Mouse (Mus musculus): ENCODE data around the gene Padi1. TPM values are rescaled to one million over a fixed set of nuclear protein-coding genes. Genes with fewer than 3 reads are reported as not detected.

Gene Padi1
- polyA plus RNA-seq, 1 experiment from 2014 or later = 0.64 TPM

DNA sequence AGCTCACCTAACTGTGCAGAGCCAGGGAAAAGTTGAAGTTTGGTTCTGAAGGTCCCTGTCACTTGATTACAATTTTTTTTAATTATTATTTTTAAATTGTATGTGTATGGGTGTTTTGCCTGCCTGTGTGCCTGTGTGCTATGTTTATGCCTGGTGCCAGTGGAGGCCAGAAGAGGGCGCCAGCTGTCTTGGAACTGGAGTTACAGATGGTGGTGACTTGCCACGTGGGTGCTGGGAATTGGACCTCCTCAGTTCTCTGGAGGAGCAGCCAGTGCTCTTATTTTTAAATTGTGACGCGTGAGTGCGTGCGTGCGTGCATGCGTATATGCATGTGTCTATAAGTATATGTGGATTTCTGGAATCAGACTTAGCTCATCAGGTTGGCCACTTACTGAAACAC, 28.2 kb downstream of the Padi1 start:
- DNase-seq (ENCODE audit: low spot score) = no peak

- peak; percentile 26 for DNase-seq (ENCODE audit: low spot score)
These were observed 29.3 kb downstream of the Padi1 start for GRCm38 (mm10) chr4:140815996-140816917.

DNA sequence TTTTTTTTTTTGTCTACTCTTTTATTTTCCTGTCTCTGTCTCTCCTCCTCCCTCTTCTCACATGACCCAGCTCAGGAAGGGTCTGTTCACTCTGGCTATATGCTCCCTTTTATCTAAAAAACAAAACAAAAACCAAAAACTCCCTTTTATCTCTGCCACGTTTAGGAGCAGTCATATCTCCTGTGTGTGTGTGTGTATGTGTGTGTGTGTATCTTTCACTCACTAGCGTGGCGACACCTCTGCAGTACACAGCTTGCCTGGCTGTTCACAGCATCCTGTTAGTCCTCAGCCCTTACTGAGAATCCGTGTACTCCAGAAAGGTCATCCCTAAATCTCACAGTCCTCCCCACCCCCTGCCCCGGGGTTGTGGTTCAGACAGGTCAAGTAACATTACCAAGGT, 30.1 kb downstream of the Padi1 start:
- peak; percentile 11 for DNase-seq (ENCODE audit: low spot score)

DNA sequence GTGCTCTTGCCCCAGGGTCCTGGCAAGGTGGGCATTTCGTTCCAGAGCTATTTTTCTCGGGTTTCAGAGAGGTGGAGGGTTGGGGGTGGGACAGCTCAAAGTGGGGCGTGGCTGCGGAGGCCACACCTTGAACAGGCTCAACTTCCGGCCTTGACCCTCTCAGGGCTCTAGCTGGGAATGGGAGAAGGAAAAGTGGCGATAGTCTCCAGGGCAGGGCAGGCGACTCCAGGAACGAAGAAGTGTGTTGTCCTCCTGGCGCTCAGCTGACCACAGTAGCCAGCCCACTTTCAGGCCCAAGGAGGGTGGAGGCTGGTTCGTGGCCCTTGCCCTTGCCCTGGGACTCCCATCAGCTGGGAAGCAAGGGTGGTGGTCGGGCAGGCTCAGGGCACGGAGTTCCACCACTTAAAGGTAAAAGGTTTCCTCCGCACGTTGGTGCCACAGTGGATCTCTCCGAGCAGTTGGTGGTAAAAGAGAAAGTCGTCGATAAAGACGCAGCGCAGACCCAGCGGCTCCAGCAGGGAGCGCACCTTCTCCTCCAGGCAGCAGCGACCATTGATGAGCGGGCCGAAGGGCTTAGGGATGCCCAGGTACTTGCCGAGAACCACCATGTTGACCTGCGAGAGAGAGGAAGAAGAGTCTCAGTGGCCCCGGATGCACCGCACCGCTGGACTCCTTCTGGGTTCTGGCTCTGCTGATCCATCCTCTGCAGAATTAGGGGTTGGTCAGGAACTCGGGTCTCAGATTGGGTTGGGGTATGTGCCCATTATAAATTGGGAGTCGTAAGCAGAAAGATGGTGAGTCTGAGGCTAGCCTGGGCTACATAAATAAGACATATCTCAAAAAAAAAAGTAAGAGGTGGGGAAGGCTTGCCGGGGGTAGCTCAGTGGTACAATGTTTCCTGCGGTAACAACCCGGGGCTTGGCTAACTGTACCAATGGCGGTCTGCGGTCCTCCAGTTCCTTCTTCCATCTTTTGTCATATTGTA, 31.0 kb downstream of the Padi1 start:
- DNase-seq (ENCODE audit: low spot score) = peak; percentile 55

- DNase-seq (ENCODE audit: low spot score) = no peak
These were observed 32.0 kb downstream of the Padi1 start for GRCm38 (mm10) chr4:140813358-140814185.

- DNase-seq (ENCODE audit: low spot score) = no peak
These were observed 33.0 kb downstream of the Padi1 start for GRCm38 (mm10) chr4:140812609-140813008.

DNA sequence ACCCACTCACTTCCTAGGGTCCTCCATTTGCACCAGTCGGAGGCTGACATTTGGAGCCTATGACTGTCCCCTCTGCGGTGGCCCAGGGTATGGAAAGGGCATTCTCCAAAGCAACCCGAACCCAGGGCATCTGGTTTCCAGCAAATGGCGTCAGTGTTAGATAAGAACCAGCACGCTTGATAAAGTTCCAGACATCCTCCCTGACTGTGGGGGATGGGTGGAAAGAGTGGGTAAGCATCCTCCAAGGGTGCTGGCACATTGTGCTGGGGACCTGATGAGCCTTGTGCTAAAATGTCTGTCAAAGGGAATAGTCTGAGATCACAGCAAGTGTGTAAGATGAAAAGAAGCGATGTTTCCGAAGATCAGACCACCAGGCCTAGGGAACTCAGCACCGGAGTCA, 33.4 kb downstream of the Padi1 start:
- DNase-seq (ENCODE audit: low spot score) = peak; percentile 35

DNA sequence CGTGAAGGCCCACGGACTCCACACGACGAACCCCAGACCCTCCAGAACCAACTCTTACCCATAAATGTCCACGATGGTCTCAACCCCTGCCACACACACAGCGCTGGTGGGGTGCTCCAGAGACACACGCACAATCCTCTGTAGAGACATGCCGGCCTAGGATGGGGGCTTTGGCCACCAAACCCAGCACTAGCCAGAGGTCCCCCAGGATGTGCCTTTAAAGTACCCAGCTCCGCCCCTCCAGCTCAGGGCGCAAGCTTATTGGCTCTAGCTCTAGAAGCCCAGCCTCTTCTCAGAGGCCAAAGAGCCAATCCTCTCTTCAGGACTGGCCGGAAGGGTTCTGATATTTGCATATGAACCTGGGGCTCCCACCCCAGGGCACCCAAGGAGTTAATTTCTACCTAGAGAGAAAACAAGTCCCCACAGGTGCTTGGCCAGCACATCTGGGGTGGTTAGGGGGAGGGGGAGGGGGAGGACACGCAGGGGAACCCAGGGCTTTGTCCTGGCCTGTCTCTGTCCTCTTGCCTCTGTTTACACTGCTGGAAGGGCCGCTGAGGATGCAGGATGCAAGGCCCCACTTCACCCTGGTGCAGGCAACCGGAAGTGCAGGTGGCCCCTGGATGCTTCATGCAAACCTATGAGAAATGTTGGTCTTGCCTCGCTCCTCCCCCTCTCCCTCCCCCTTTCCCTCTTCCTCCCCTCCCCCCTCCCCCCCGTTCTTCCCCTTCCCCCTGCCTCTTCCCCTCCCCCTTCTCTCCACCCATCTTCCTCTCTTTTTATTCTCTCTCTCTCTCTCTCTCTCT, 34.9 kb downstream of the Padi1 start, which contains the start of gene Padi3:
TSS of gene Padi3 (minus strand) at position 191 of the 803 bp plus-strand sequence.
- peak; percentile 76 for DNase-seq (ENCODE audit: low spot score)

DNA sequence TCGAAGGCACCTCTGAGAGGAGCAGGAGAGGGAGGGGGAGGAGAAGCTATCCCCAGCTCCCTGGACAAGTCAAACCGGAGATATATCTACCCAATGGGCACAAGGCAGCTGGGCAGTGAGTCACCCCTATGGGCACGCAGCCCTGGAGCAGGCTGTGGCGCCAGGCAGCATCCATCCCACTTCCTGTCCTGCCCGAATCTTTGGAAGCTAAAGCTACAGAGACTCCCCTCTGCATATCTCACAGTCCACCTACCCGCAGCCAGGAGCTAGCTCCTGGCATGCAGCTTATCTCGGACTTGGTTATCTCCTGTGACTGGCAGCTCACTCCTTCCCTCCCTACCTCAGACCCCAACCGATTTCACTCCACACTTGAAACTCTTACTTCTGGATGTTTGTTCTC, 36.5 kb downstream of the Padi1 start:
- DNase-seq (ENCODE audit: low spot score) = no peak

DNA sequence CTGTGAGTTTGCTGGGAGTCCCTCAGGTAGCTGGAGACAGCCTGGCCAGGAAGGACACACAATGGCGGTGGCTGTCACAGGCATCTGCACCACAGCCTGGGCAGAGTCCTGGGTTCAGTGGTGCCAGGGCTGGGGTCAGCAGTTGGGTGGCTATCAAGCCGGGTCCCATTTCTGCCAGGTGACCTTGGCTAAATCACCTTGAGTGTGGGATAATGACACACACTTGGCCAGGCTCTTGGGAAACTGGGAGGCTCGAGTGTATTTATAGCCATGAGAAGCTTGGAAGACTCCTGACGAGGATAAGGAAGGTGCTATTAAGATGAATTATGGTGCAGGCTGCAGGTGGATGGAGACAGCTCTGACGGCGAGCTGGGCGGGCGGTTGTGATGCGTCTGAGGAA, 41.0 kb downstream of the Padi1 start:
- DNase-seq (ENCODE audit: low spot score) = no peak

DNA sequence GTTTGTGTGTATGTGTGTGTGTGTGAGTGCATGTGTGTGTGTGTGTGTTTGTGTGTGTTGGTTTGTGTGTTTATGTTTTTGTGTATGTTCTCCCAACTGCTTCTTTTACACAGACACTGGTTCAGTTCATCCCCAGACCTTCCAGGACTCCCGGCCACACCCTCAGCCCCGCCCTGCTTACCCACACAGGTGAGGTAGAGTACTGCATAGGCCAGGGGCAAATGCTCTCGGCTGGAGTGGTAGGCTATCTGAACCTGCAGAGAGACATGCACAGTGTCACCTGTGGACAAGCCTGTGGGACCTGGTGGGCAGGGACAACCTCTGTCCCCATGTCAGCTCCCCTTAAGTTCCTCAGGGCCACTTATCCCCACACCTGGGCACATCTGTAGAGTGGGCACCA, 44.2 kb downstream of the Padi1 start:
- DNase-seq (ENCODE audit: low spot score) = no peak

- DNase-seq (ENCODE audit: low spot score) = no peak
These were observed 48.8 kb downstream of the Padi1 start for GRCm38 (mm10) chr4:140796786-140797185.

DNA sequence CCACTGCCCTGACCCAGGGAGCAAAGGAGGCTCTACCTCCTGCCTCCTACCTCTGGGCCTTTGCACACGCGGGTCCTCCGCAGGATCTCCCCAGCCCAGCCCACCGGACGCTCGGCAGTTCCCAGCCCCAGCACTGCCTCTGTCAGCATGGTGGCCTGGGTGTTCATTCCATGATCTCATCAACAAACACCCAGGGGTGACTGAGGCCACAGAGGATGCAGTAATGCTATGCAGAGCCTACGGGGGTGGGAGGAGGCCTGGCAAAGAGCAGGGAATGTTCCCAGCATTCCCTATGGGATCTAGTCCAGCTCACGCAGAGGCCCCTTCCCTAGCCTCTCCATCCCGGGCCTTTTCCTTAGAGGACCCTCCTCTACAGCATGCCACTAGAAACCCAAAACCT, 50.9 kb downstream of the Padi1 start:
- DNase-seq (ENCODE audit: low spot score) = no peak

- no peak for DNase-seq (ENCODE audit: low spot score)
These were observed 51.8 kb downstream of the Padi1 start for GRCm38 (mm10) chr4:140793795-140794194.

DNA sequence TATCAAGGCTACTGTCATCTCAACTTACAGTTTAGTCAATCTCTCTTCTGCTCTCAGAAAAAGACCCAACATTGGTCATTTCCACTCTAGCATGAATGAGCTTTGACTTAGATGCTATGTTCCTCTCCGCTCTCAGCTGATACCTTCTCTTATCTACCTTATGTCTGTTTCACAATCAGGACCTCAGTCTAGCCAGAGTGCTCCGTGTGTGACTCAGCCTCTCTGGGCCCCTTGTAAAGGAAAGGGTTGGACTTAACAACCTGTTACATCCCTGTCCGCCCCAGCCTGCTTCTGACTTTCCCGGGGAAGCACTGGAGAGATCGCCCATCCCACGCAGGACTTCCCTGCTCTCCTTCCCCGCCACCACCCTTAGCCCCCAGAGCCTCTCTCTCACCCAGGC, 53.0 kb downstream of the Padi1 start:
- DNase-seq (ENCODE audit: low spot score) = no peak

DNA sequence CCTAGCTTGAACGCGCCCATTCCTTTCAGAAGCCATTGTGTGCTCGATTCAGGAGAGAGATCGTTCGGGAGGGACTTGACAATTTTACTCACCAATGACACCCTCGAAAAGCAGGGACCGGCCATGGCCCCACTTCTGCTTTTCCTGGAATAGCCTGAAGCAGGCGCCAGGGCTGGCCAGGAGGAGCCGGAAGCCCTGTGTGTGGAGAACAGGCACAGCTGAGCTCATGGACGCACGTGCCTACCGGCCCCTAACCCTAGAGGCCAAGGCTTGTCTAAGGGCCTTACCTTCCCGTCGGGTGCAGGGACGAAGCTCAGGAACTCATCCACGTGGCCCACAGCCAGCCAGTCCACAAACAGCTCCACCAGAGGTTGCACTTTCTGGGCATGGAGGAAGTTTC, 54.5 kb downstream of the Padi1 start:
- no peak for DNase-seq (ENCODE audit: low spot score)

DNA sequence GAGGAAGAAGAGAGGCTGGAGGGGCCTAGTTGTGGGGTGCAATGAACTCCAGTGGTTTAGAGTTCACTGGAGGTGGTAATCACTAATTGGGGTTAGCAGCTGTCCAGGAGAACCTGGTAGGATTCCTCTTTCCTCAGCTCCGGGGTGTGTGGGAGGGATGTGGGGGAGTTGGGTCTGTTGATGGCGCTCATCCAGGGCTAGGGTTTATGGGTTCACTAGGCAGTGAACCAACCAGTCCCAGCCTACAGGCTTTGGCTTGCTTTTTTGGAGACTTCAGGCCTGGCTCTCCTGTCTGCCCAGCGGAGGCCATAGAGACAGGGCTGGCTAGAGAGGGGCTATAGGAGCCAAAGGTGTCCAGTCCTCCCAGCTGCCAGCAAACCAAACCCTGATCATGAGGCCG, 55.6 kb downstream of the Padi1 start:
- DNase-seq (ENCODE audit: low spot score) = no peak

- DNase-seq (ENCODE audit: low spot score) = peak; percentile 65
These were observed 56.6 kb downstream of the Padi1 start for GRCm38 (mm10) chr4:140788983-140789382.

DNA sequence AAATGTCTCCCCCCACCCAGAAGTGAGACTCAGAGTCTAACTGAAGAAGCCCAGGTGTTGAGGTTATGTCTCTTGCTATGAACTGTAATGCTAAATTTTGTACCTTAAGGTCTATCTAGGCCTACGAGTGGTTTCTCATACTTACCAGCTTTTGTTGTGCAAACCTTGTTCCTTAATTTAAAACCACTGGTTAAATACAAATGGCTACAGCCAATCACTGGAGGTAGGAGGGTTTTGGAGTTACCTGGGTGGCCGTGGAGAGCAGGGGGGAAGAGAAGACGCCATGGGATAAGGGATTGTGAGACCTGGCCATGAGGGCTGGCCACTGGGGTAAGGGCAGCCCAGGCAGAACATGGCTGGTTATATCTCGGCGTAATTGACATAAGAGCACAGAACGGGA, 57.3 kb downstream of the Padi1 start:
- DNase-seq (ENCODE audit: low spot score) = no peak

GRCm38 (mm10) chr4:140787414-140787813, 58.2 kb downstream of the Padi1 start:
- DNase-seq (ENCODE audit: low spot score) = peak; percentile 27
